Mouse (Mus musculus) layer of hippocampus, postnatal 14 days (tissue): ENCODE measurements around the gene Cxcl14. TPM values are rescaled to one million over a fixed set of nuclear protein-coding genes. Genes with fewer than 3 reads are reported as not detected.

Source experiments
- DNase-seq, 2 experiments: peaks; one replicate each; pipeline ENCODE4 v3.0.0; 2021 to 2022; ENCODE audit warnings: low spot score in 2 of 2, mixed read lengths in 1 of 2
- total RNA-seq, 2 experiments: library from RNA; stranded (reverse); gene quantifications; 2 replicates each; pipeline ENCODE4 v1.2.3; 2021

The Cxcl14 gene
- total RNA-seq, 2 experiments from 2014 or later = 98.6 to 114 TPM

GRCm38 (mm10) chr13:56252783-56253182 lies 43.6 kb downstream of the Cxcl14 start:
- DNase-seq = peak in 1 of 2 experiments; percentile 38

DNA sequence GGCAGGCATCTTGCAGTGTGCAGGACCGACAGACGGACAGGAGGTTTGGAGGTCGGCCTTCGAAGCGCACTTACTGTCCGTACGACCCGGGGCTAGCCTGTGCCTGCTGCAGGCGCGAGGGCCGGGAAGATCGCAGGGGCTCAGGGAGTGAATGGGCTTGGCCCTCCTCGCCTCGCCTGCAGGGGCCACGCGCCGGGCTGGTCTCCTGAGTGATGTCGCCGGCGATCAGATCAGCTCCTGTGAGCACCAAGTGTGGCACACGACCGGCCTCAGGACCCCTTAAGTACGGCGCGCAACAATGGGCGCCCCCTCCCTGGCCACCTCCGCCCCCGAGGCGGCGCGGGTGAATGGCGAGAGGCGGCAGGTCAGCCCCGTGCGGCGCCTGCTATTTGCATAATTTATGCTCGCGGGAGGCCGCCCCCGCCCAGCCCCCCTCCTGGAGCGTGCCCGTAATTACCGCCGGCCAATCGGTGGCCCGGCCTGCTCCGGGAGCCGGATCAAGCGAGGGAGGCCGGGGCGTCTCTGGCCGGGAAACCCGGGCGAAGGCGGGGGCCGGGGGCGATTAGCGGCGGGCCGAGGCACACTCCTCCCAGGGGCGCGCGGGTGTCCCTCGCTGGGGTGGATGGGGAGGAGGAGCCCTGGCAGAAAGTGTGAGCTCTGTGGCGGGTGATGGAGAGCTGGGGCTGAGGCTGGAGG lies 44.3 kb downstream of the Cxcl14 start, which contains the start of gene Neurog1:
TSS of gene Neurog1 (minus strand) at position 240 of the 696 bp plus-strand sequence.
- peak in 1 of 2 experiments; percentile 42 for DNase-seq

DNA sequence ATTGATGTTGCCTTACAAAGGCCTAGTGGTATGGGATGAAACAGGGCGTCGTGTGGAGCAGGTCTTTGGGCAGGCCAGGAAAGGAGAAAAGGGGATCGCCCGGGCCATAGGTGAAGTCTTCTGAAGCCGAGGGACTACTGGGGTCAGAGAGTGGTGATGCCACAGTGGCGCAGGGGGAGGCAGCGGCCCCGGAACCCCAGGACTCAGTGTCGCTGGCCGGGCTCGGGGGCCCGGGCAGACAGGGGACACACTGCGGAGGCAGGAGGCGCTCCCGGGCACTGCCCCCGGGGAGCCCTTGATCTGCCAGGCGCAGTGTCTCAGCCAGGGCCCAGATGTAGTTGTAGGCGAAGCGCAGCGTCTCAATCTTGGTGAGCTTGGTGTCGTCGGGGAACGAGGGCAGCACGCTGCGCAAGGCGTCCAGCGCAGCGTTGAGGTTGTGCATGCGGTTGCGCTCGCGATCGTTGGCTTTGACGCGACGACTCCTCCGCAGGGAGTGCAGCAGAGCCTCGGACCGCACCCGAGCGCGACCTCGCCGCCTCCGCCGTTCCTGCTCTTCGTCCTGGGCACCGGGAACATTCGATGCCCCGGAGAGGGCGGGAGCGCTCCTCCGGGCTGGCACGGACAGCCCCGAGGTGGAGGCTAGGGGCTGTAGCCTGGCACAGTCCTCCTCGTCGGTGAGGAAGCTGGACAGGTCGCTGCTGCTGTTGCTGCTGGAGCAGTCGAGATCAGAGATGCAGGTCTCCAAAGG lies 45.0 kb downstream of the Cxcl14 start:
- no peak for DNase-seq

DNA sequence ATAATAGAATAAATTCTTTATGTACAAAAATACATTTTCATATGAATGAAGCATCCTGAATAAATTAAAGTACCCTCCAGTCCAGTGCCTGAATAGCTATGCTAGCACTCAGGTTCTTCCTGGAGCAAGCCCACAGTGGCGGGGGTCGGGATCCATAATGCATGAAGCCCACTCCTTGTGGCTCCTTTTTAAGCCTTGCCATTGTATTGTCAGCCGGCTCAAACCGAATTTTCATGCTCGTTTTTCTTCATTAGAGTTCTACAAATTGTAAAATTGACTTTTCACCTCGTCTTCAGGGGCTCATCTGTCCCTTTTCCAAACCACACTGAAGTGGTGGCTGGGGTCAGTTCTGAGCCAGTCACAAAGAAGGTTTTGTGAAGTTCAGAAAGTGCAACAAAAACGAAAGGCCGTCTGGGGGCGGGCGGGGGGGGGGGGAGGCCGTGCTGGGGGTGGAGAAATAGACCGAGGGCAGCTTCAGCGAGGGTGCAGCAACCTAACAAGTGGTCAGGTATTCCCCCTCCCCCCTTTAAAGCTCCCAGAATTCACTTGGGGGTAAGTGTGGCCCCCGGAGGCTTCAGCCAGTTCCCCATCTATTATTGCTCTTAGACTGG lies 45.7 kb downstream of the Cxcl14 start:
- no peak for DNase-seq

- DNase-seq = no peak
Observed at GRCm38 (mm10) chr13:56249593-56250341, 46.6 kb downstream of the Cxcl14 start.

GRCm38 (mm10) chr13:56243104-56243503 lies 53.2 kb downstream of the Cxcl14 start:
- DNase-seq = no peak

DNA sequence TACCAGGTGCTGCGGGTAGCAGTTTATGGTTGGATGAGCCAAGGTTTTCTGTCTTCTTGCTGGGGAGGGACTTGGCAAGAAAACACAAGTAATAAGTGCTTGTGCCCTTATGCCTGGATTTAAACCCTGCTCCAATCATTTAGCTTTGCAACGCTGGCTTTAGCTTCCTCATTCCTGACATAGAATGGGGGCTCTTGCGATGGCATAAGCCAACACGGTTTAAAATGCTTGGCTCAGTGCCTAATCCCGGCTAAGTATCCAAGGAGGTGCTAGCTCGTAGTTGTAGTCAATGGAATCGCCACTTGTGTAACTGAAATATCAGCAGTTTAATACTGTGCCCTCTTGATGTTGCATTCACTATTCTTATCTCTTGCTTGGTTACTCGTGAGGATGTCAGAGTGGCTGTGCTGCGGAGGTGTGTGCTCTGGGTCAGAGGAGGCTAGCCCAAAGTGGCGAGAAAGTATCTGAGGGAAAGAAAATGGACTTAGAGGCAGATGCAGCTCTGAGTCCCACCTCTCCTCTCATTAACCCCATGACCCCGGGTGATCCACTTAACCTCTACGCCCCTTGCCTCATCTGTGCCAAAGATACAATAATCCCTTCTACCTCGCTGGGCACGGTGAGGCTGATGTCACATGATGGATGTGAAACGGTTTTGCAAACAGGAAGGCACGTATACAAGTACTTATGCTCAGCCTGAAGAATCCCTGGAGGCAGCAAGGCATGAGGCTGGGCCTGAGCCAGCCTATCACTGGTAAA lies 56.2 kb downstream of the Cxcl14 start:
- DNase-seq = no peak

Other genes with a start within 250 kb of the Cxcl14 start
- 100 to 1,000 TPM; 127 to 133 TPM for gene H2afy, start 160.2 kb downstream of the Cxcl14 start, total RNA-seq
- 1 to 10 TPM; 1.7 to 1.8 TPM for gene Tifab, start 117.7 kb downstream of the Cxcl14 start, total RNA-seq
- gene Neurog1, start 44.4 kb downstream of the Cxcl14 start, total RNA-seq = not detected
- gene Gm3045, start 130.0 kb upstream of the Cxcl14 start, total RNA-seq = not detected
- under 1 TPM in 1 of 2 experiments, not detected in 1; 0.12 TPM for gene Slc25a48, start 141.8 kb upstream of the Cxcl14 start, total RNA-seq
- gene Il9, start 185.7 kb upstream of the Cxcl14 start, total RNA-seq = not detected
- gene Fbxl21, start 225.9 kb upstream of the Cxcl14 start, total RNA-seq = 1 to 10 TPM; 4.3 to 5.7 TPM